Mouse (Mus musculus): ENCODE results near the gene Ccdc171.
"Not testable (repeated sequence)": the region's sequence is repeated elsewhere in the genome, so short reads cannot be mapped to it uniquely, and the experiment has no call there.

Ccdc171 gene

DNA sequence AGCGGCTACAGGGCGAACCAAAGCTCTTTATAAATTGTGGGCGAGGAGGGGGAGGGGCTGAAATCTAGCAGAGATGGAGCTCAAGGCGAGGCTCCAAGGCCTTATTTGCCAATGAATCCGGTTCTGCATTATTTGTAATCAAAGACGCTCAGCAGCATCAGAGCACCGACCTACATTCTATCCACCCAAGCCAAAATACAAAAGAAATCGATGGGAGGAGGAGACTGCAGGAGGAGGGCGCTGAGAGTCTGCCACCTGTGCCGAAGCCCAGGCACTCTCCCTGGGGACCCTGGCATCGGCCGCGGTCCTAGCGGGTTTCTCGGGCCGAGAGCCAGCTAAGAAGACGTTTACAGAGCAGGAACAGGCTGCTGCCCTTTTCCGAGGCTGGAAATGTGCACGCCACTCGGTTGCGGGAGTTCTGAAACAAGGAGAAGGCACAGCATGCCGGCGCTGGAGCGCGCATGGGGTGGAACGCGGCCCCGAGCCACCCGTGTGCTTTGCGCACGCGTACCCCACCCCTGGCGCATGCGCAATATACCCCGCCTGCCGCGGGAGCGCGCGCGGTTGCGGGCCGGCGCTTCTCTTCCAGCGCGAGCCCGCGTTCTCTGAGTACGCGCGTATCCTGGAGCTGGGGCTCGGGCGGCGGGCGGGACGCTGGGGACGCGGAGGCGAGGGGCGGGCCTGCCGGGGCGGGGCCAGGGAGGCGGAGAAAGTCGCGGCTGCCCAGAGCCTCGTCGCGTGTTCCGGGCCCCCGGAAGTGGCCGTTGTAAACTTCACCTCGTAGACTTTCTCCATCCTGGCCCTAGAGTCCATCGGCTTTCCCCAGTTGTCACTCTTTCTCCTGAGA is at the start of gene Ccdc171:
Gene Ccdc171, plus strand, starts transcription at position 703 of the 847 bp plus-strand sequence.
- DNase-seq (ENCODE audit: low spot score in 2 of 2): peak; percentile 94 to 96

DNA sequence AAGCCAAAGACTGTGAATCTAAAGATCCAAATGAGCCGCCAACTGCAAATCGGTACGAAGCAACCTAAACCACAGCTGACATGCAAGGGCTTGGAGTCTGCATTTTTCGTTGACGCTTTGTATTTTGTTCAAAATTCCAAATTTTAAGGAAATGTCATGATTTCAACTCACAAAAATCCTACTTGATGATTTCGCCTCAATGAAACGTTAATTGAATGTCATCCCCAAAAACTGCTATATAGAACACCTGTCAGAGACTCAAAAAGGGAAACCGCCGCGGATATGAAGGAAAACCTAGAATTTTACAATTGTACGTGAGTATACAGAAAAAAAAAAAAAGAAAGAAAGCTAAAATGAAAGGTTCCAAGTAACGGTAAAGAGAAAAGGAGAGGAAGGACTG is 40.1 kb upstream of the Ccdc171 start:
- no peak for DNase-seq (ENCODE audit: low spot score in 2 of 2)

DNA sequence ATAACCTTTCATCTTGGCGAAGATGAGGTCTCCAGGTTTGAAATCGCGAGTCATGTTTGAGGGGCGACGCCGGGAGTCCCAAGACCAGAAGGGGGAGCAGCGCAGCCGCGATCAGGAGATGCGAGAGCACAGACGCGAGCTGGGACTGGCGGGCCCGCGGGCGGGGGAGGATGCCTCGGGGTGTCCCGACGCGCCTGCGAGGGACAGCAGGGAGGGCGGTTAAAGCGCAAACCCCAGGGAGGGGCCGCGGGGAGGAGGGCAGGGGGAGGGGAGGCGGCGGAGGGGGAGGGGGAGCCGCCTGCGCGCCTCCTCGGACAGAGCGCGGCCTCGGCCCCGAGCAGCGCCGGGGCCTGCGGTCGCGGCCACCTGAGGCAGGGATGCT is 39.6 kb upstream of the Ccdc171 start:
- DNase-seq (ENCODE audit: low spot score in 2 of 2): peak; percentile 75 to 85

DNA sequence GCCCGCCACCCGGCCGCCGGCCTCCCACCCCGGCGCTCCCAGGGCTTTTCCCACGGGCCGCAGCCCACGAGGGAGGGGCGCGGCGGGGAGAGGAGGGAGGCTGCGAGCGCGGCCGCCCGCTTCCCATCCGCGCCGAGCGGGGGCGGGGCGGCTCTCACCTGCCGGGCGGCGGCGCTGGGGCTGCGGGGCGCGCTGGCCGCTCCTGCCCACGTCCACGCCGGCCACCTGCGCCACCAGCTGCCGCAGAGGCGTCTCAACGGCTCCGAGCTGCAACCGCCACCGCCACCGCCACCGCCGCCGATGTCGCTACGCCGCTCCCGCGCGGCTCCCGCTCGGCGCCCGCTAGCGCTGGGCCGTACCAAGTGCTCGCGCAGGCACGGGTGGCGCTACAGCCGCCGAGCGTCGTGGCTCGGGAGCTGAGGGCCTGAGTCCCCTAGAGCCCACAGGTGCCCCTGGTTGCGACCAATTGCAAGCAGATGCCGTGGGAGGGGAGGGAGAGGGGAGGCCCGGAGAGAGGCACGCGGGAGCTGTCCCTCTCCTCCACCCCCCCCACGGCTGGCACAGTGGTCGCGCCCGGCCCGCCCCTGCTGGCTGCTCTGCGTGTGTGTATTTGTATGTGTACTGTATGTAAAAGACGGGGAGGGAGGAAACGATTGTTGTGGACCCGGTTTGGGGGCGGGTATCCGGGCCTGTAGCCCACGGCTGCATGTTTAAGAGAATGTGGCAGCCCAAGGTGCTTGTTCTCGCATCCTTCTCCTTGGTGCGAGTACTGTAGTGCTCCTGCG is 39.0 kb upstream of the Ccdc171 start, which contains the start of gene Psip1:
Gene Psip1, minus strand, starts transcription at position 343 of the 785 bp plus-strand sequence.
- DNase-seq (ENCODE audit: low spot score in 2 of 2): peak; percentile 78 to 87

DNA sequence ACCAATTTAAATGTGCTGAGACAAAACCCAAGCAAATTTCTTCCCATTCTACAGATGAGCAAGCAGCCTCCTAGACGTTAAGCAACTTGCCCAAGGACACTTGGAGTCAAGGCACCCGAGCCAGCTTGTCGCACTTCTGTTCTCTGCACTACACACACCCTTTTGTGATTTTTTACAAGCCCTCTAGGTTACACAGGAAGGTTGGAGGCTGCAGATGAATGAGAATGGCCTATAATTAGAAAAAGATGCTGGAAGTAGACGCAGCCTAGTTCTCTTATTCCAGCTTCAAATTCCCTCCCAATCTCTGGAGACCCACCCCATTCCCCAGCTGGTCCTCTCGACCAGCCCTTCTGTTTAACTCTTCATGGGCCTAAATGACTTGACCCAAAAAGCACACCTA is 36.2 kb upstream of the Ccdc171 start:
- DNase-seq (ENCODE audit: low spot score in 2 of 2): no peak

DNA sequence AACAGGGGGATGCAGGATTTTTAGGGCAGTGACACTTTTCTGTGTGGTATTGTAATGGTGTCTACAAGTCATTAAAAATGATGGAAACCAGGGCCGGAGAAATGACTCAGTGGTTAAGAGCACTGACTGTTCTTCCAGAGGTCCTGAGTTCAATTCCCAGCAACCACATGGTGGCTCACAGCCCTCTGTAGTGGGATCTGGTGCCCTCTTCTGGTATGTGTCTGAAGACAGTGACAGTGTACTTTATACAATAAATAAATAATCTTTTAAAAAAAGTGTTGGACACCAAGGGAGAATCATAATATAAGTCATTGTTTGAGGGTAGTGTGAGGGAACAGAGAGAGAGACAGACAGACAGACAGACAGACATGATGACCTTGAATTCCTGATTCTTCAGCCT is 32.2 kb upstream of the Ccdc171 start:
- DNase-seq (ENCODE audit: low spot score in 2 of 2): no peak

DNA sequence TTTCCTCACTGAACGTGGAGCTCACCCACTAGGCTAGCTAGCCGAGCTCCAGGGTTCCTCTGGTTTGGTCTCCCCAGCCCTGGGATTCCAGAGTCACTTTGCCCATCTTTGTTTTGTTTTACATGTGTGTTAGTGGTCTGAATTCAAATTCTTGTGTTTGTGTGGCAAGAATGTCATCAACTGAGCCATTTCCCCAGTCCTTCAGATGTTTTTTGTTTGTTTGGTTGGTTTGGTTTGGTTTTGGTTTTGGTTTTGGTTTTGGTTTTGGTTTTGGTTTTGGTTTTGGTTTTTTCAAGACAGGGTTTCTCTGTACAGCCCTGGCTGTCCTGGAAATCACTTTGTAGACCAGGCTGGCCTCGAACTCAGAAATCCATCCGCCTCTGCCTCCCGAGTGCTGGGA is 28.3 kb upstream of the Ccdc171 start:
- not testable (repeated sequence) for DNase-seq (ENCODE audit: low spot score in 2 of 2)

DNA sequence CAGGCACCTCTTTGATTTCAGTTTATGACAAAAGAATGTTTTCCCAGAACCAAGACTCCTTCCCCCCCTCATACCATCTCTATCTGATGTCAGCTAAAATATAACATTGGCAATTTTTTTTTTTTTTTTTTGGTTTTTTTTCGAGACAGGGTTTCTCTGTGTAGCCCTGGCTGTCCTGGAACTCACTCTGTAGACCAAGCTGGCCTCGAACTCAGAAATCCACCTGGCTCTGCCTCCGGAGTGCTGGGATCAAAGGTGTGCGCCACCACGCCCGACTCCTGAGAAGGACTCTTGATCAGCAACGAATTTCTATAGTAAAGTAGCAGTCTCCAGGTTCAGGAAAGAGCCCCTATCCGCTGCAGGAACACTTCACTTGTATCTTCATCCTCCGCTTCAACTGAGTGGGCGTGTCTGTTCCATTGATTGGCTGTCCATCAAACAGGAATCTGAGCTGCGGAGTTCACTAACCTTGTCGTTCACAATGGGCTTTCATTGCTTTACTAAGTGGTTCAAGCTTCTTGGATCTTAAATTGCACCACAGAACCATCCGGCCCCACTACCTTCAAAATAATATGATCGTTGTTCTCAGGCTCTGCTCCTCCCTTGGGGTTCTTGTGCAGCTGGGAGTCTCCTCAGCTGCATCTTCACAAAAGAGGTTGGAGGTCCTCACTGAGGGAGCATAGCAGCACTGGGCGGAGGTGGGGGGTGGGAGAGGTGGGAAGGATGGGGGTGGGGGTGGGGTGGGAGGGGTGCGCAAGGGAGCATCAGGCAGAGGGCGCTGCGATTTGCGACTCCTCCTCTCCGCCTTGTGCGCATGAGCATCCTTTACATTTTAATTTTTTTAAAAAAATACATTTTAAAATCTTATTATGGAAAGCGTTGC is 24.9 kb upstream of the Ccdc171 start:
- no peak for DNase-seq (ENCODE audit: low spot score in 2 of 2)

DNA sequence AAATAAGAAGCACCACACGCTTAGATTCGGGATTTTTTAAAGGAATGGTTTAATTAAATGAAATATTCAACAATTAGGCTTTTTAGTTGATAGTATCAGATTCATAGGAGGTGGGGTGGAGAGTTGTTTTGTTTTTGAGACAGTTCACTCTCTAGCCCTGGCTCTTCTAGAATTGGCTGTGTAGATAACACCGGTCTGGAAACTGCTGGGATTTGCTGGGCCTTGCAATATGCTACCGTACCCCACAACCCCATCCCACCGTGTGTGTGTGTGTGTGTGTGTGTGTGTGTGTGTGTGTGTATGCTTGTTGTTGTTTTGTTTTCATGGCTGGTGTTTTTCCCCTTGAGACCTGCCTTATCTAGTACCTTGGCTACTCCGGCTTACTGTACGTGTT is 24.3 kb upstream of the Ccdc171 start:
- DNase-seq (ENCODE audit: low spot score in 2 of 2): no peak

DNA sequence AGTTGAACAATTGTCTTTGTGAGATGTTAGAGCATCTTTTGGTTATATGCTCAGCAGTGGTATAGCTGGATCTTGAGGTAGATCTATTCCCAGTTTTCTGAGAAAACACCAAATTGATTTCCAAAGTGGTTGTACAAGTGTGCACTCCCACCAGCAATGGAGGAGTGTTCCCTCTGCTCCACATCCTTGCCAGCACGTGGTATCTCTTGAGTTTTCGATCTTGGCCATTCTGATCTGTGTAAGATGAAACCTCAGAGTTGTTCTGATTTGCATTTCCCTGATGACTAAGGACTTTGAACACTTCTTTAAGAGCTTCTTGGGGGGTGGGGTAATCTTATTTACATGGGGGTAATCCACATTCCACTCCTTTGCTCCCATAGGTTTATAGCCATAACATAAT is 15.7 kb upstream of the Ccdc171 start:
- no peak for DNase-seq (ENCODE audit: low spot score in 2 of 2)

DNA sequence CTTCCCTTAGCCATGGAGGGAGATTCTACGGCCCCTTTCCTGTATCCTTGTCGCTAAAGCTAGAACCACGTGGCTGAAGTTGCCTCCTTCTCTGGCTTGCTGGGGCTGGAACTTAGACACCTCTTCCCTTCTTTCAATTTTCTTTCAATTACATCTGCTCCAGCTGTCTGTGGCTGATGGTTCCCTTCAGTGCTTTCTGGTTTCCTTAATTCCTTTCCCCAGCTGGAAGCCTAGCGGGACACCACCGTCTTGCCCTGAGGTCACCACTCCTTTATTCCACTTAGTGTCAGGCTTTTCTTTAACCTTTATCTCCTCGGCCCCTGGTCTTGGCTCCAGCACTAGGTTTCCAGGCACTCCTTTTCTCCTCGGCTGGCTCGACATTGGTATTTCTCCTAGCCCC is 14.3 kb upstream of the Ccdc171 start:
- no peak for DNase-seq (ENCODE audit: low spot score in 2 of 2)

DNA sequence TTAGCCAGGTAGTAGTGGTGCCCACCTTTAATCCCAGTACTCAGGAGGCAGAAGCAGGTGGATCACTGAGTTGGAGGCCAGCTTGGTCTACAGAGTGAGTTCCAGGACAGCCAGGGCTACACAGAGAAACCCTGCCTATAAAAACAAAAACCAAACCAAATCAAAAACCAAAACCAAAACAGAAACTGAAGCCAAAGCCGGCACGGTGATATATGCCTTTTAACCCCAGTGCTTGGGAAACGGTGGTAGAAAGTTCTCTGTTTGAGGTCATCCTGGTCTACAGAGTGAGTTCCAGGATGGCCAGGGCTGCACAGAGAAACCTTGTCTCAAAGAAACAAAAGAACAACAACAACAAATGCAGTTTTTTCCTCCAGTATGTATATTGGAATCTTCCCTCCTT is 13.1 kb upstream of the Ccdc171 start:
- no peak for DNase-seq (ENCODE audit: low spot score in 2 of 2)

DNA sequence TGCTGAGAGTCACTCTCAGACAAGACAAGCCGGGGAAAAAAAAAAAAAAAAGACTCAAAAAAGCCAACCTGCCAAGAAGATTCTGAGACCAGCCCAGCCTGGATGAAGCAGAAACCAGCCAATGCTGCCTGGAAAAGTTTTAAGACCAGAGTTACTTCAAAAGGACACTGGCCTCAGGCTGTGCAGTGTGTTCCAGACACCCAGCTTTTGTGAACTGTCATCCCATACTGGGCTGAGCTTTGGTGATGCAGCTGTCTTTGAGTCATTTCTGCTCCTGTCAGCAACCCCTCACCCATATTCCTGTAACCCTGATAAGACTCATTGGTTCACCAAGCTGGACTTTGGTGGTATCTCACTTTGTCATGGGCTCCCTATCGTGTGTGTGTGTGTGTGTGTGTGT is 12.7 kb upstream of the Ccdc171 start:
- DNase-seq (ENCODE audit: low spot score in 2 of 2): no peak

DNA sequence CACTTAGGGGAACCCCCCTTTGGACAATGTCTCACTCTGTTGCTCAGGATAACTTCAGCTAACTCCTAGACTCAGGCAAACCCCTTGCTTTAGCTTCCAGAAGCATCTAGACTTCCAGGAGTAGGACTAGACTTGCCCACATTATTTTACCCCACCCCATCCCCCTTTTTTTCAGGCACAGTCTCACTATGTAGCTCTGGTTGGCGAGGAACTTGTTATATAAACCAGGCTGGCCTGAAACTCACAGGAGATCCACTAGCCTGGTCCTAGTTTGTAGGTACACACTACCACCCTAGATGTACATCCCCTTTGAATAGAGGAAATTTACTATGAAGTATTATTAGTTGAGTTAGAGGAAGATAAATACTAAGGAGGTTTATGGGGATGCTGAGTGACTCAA is 11.2 kb upstream of the Ccdc171 start:
- DNase-seq (ENCODE audit: low spot score in 2 of 2): no peak

DNA sequence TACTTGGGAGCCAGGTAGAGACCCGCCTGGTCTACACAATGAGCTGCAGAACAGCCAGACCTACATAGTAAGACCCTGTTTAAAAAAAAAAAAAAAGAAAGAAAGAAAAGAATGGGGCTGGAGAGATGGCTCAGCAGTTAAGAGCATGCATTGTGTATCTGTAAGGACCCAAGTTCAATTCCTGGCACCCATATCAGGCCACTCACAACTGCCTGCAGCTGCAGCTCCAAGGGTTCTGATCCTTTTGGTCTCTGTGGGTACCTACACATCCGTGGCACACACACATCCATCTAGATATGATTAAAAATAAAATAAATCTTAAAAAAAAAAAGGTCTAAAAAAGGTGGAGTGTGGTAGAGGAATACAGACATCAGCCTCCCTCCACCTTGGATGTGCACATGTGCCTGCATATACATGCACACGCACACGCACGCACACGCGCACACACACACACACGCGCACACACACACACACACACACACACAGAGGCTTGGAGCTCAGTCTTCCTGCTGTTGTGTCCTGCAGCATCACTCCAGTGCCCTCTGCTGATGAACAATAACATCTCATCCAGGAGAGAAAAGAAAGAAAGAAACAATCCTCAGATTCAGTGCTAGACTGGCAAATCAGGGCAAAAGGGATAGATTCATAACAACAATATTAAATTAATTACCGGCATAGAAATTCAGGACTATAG is 10.2 kb upstream of the Ccdc171 start:
- DNase-seq (ENCODE audit: low spot score in 2 of 2): no peak

DNA sequence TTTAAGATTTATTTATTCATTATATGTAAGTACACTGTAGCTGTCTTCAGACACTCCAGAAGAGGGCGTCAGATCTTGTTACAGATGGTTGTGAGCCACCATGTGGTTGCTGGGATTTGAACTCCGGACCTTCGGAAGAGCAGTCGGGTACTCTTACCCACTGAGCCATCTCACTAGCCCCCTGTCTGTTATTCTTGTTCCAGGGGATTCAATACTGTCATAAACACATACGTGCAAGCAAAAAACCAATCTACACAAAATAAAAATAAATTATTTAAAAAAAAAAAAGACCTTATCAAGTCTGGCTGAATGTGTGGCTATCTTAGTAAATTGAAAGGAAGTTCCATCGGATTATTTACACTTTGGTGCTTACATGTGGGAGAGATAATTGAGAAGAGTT is 9.2 kb upstream of the Ccdc171 start:
- DNase-seq (ENCODE audit: low spot score in 2 of 2): not testable (repeated sequence)

DNA sequence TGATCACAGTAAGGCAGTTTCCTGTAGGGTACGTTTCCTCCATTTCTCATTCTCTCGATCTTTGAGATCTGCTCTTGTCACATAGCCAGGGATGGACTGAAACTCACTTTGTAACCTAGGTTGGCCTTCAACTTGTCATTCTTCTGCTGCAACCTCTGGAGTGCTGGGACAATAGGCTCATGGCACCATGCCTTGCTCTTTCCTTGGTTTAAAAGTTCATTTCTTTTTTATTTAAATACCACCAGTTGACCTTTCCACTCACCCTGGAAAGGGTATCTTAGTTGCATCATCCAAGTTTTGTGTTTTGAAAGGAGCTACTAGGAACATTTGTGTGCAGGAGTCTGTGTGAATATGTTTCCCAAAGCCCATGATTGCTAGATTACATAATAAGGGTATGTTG is 6.2 kb upstream of the Ccdc171 start:
- no peak for DNase-seq (ENCODE audit: low spot score in 2 of 2)

DNA sequence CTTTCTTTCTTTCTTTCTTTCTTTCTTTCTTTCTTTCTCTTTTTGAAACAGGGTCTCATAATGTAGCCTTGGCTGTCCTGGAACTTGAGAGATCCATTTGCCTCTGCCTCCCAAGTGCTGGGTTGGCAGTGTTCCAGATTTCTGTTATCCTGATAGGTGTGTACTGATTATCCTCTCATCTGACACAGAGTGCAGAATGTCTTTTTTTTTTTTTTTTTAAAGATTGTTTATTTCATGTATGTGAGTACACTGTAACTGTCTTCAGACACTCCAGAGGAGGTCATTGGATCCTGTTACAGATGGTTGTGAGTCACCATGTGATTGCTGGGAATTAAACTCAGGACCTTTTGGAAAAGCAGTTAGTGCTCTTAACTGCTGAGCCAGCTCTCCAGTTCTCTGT is 5.5 kb upstream of the Ccdc171 start:
- DNase-seq (ENCODE audit: low spot score in 2 of 2): no peak

DNA sequence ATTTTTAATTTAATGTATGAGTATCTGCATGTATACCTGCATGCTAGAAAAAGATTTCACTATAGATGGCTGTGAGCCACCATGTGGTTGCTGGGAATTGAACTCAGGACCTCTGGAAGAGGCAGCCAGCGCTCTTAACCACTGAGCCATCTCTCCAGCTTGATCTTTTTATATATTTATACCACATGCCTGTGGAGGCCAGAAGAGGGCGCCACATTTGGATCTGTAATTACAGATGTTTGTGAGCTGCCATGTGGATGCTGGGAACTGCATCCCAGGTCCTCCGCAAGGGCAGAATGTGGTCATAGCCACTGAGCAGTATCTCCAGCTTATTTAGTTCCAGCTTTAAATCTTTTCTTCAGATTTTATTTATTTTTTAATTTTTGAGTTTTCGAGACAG is 5.0 kb upstream of the Ccdc171 start:
- no peak for DNase-seq (ENCODE audit: low spot score in 2 of 2)

DNA sequence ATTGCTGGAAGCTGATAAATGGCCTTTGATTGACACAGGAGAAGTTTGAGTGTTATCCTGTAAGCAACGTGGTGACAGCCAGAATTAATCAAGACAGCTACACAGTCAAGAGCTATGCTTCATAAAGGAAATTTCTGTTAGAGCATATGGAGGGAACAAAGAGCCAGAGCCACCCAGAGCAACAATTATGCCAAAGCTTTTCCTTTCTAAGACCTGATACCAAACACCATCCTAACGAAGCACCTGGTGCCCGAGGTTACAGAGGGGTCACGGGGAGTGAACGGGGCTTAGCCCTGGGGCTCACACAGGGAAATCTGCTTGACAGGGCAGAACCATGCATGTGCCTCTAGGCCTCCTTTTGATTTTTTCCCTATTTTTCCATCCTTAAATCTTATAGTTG is 3.3 kb upstream of the Ccdc171 start:
- DNase-seq (ENCODE audit: low spot score in 2 of 2): no peak

DNA sequence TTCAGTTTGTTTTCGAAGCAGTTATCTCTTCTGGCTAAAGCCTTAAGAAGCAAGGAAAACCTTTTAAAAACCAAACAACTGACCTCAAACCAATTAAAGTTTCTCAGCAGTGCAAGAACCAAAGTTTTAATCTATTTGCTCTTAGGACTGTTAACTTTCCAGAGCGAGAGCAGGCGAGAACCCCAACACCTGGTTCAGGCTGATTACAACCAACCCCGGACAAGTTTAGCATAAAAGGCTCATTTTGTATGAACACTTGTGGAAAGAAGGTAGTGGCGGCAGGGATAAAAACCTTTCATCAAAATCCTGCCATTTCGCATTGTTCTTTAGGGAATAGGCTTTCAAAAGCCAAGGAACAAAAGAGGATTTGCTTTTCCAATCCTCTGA is 896 bp upstream of the Ccdc171 start:
- no peak for DNase-seq (ENCODE audit: low spot score in 2 of 2)

DNA sequence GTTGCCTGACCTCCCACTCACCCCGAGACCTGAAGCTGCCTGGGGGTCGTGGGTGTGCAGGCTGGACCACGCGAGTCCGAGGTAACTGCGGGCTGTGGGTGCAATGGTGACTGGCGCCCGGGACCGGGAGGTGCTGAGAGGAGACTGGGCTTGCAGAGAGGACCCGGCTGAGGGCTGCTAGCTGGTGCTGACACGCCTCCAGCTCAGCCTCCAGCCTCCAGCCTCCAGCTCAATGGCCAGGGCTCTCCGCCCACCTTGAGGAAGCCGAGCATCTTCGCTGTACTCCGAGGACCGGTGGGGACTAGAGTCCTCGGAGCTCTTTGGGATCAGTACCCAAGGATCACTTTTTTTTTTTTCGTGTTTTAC is 328 bp downstream of the Ccdc171 start:
- peak in 1 of 2 experiments; percentile 64 for DNase-seq (ENCODE audit: low spot score in 2 of 2)
